Mouse (Mus musculus): Measurements from ENCODE around the gene Mcl1. TPM values are rescaled to one million over a fixed set of nuclear protein-coding genes. Genes with fewer than 3 reads are reported as not detected.

The Mcl1 gene
- 460 TPM for polyA plus RNA-seq (2017; shearing (Covaris generic))

DNA sequence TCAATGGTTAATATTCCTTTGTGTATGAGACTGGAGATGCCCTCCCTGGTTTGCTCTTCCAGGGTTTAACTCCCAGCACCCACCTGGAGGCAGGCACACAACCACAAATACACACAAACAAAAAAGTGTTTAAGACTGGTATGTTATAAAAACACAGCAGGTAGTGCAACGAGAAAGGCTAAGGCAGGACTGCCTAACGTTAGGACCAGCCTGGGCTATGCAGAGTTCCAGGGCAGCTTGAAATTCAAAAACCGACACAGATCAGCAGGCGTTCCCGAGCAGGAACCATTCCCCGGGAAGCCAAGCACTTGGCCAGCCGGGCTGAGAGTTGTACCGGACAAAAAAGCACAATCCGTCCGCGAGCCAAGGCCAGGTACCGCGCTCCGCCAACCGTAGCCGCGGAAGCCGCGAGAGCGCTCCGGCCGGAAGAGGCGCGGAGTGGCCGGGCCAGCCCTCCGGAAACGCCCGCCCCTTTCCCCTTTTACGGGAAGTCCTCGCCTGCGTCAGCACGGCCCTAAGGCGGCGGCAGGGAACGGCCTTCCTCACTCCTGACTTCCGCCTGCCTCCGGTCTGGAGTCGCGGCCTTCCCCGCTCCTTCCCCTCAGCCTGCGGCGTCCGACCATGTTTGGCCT is at the start of gene Mcl1:
Gene Mcl1 (plus strand): TSS at position 553 of the 632 bp plus-strand sequence.

GRCm38 (mm10) chr3:95624628-95625503 is 33.7 kb upstream of the Mcl1 start, which contains the start of gene Ensa:
TSS of gene Ensa (plus strand) at chr3:95624993.

GRCm38 (mm10) chr3:95687524-95688421 is 29.2 kb downstream of the Mcl1 start, which contains the start of gene Adamtsl4:
TSS of gene Adamtsl4 (minus strand) at chr3:95687917.

Other genes starting within 250 kb of the Mcl1 start
- 63.5 TPM for gene Arnt, start 224.4 kb upstream of the Mcl1 start, polyA plus RNA-seq (2017; shearing (Covaris generic))
- gene Ctsk, start 159.5 kb upstream of the Mcl1 start, polyA plus RNA-seq (2017; shearing (Covaris generic)): not detected
- gene Ctss, start 132.0 kb upstream of the Mcl1 start, polyA plus RNA-seq (2017; shearing (Covaris generic)): 116 TPM
- not detected for gene Hormad1, start 99.1 kb upstream of the Mcl1 start, polyA plus RNA-seq (2017; shearing (Covaris generic))
- 14.9 TPM for gene Golph3l, start 69.9 kb upstream of the Mcl1 start, polyA plus RNA-seq (2017; shearing (Covaris generic))
- gene Ensa, start 33.8 kb upstream of the Mcl1 start, polyA plus RNA-seq (2017; shearing (Covaris generic)): 116 TPM
- 2.6 TPM for gene Adamtsl4, start 29.1 kb downstream of the Mcl1 start, polyA plus RNA-seq (2017; shearing (Covaris generic))
- 12.3 TPM for gene Ecm1, start 80.8 kb downstream of the Mcl1 start, polyA plus RNA-seq (2017; shearing (Covaris generic))
- 48.3 TPM for gene Tars2, start 101.4 kb downstream of the Mcl1 start, polyA plus RNA-seq (2017; shearing (Covaris generic))
- 52.7 TPM for gene Rprd2, start 160.1 kb downstream of the Mcl1 start, polyA plus RNA-seq (2017; shearing (Covaris generic))
- 37.2 TPM for gene Prpf3, start 197.1 kb downstream of the Mcl1 start, polyA plus RNA-seq (2017; shearing (Covaris generic))
- gene Mrps21, start 212.7 kb downstream of the Mcl1 start, polyA plus RNA-seq (2017; shearing (Covaris generic)): 101 TPM
- 23.2 TPM for gene Ciart, start 223.5 kb downstream of the Mcl1 start, polyA plus RNA-seq (2017; shearing (Covaris generic))
- gene BC028528, start 233.2 kb downstream of the Mcl1 start, polyA plus RNA-seq (2017; shearing (Covaris generic)): not detected
- 39.2 TPM for gene Aph1a, start 235.2 kb downstream of the Mcl1 start, polyA plus RNA-seq (2017; shearing (Covaris generic))
- not detected for gene Car14, start 245.9 kb downstream of the Mcl1 start, polyA plus RNA-seq (2017; shearing (Covaris generic))

Measured in effector memory CD4-positive, alpha-beta T cell, adult 5 months (primary cell).